Mouse (Mus musculus): ENCODE measurements around the gene Col4a2.
"Not testable (repeated sequence)": the region's sequence is repeated elsewhere in the genome, so short reads cannot be mapped to it uniquely, and the experiment has no call there.

Gene Col4a2

GRCm38 (mm10) chr8:11464707-11464964 lies 152.0 kb downstream of the Col4a2 start:
- DNase-seq: peak; percentile 88

- DNase-seq: peak; percentile 62
These were observed 153.0 kb downstream of the Col4a2 start for GRCm38 (mm10) chr8:11465619-11466018.

GRCm38 (mm10) chr8:11466528-11466927 lies 153.9 kb downstream of the Col4a2 start:
- DNase-seq: peak; percentile 71

DNA sequence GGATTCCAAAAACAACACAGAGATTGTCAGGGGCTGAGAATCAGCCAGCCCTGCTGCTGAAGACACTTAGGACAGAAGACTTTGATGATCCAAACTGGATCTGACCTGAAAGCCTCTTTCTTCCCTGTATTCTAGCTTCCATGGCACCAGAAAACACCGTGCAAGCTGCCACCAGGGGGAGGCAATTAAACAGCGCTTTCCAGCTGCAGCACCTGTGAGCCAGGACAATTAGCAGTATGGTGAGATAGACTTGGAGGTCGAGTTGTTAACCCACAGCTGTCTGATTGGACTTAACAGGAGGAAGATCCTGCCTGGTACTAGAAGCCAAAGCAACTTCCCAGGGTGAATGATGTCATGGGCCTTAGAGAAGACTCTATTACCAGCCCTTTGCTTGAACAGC lies 156.5 kb downstream of the Col4a2 start:
- peak; percentile 90 for DNase-seq

- no peak for DNase-seq
These were observed 158.1 kb downstream of the Col4a2 start for GRCm38 (mm10) chr8:11470694-11471093.

DNA sequence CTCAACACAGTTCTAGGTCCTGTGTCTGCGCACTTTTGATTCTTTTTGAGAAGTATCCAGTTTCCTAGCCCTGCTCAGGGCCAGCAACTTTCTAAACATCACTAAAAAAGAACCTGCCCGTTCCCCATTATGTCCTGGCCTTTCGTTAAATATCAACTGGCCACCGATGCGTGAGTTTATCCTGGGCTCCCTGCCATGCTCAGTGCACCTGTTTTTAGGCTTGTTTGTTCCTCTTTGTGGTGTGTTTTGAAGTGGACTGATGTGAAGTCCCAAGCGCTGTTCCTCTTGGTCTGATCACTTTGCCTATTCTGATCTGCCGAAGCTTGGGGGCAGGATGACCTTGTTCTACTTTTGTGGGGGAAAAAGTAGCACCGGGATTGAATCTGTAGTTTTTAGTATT lies 158.7 kb downstream of the Col4a2 start:
- DNase-seq: no peak

DNA sequence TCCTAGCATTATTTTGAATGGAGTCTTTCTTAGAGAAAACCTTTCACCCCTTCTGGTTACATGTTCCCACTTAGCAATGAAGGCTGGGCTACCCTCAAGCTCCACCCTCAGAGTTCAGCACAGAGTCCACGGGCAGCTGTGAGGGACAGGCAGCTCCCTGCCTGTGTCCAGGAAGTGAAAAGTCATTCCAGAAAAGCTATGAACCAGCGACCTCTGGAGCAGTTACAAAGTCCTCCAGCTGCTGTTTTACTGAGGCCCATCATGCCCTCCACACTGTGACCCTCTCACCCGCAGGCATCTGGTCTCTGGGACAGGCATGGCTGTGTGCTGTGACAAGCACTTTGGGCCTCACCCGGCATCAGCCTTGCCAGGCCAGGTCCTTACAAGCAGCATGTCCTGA lies 160.5 kb downstream of the Col4a2 start:
- DNase-seq: peak; percentile 96

GRCm38 (mm10) chr8:11475397-11475796 lies 162.8 kb downstream of the Col4a2 start:
- DNase-seq: peak; percentile 91

DNA sequence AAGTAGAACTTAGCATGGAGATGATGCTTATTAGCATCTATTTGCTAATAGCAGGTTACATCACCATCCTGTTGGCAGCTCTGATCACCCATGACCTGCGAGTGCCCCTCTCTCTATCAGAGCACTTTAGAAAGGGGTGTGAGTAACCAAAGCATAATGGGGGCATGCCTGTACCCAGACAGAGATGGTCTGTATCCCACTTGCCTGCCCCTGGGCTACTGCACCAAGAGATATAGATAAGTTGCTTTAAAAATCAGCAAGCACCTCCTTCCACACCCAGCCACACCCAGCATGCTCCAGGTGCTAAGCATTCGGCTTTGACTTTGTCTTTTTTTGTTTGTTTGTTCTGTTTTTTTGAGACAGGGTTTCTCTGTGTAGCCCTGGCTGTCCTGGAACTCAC lies 163.3 kb downstream of the Col4a2 start:
- DNase-seq: no peak

GRCm38 (mm10) chr8:11476338-11477177 lies 164.0 kb downstream of the Col4a2 start:
- peak; percentile 98 for DNase-seq

DNA sequence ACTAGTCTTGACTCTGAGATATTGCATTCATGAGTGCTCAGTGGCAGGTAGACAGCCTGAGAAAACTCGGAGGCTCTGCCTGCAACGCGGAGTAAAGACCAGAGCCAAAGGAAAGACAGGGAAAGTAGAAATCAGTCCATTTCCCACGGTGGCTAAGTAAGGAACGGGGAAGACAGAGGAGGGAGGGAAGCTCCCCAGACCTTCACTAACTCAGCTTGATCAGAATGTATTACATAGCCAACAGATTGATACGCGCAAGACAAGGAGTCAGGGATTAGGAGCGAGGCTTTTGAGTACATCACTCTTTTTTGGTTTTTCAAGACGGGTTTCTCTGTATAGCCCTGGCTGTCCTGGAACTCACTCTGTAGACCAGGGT lies 164.6 kb downstream of the Col4a2 start:
- DNase-seq: no peak

GRCm38 (mm10) chr8:11477811-11478761 lies 165.5 kb downstream of the Col4a2 start, which contains the start of gene Rab20:
Rab20 (minus strand) TSS chr8:11478710.
- DNase-seq: peak; percentile 98

DNA sequence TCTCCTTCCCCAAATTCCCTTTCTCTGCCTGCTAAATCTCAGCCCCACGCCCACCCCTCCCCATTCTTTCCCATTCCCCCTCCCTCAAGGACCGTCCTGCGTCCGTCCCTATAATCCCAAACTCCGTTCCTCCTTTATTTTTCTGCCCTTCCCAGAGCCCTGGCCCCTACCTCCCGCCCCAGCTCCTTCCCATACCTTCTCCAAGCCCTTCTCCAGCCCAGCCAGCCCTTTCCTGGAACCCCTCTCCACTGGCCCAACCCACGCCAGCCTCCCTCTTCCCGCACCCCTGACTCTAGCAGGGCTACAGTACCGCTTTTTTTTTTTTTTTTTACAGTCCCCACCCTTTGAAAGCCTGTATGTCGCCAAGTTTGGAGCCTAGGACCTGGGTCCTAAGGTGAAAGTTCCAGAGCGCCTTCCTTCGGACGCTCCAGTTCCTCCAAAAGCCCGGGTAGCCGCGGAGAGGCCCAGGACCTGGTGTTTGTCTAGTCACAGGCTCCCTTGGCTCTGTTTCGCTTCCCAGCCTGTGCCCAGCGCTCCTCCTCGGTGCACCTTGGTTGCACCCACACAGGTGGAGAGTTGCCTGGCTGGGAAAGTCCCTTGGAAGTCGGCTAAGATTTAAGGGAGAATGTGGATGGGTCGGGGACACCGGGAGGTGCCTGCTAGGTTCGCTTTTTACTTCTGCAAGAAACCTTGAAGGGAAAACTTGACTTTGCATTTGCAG lies 166.4 kb downstream of the Col4a2 start:
- DNase-seq: peak; percentile 90

DNA sequence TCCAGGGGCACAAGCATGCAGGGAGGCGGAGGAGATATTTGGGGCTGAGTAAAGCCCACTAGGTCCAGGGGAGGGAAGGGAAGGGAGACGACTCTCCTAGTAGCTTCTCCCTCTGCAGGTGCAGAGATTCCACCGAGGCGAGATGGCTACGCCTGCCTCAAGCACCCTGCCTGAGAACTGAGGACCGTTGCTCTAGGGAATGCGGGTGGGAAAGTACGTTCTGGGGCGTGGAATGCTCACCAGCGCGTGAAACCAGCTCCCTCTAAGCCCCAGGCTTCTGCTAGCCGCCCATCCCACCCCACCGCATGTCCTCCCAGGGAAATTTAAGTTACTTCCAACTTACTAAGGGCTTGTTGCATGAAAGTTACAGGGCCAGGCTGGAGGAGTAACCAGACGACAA lies 167.0 kb downstream of the Col4a2 start:
- DNase-seq: no peak

- DNase-seq: no peak
These were observed 169.3 kb downstream of the Col4a2 start for GRCm38 (mm10) chr8:11481876-11482275.

- DNase-seq: peak; percentile 89
These were observed 169.9 kb downstream of the Col4a2 start for GRCm38 (mm10) chr8:11482537-11482936.

GRCm38 (mm10) chr8:11486142-11486541 lies 173.5 kb downstream of the Col4a2 start:
- peak; percentile 94 for DNase-seq

DNA sequence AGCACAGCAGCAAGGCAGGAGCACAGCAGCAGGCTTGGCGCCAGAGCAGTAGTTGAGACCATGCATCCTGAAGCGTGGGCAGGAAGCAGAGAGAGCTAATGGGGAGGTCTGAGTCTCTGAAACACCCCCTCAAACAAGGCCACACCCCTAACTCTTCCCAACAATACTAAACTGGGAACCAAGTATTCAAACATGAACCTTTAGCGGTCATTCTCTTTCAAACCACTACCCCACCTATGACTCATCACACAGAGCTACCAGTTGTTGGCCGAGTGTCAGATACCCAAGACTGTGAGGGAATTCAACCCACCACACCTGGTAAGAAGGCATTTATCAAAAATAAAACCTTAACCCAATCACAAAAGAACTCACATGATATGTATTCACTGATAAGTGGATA lies 174.6 kb downstream of the Col4a2 start:
- peak; percentile 81 for DNase-seq

- DNase-seq: not testable (repeated sequence)
These were observed 179.7 kb downstream of the Col4a2 start for GRCm38 (mm10) chr8:11492340-11492739.

DNA sequence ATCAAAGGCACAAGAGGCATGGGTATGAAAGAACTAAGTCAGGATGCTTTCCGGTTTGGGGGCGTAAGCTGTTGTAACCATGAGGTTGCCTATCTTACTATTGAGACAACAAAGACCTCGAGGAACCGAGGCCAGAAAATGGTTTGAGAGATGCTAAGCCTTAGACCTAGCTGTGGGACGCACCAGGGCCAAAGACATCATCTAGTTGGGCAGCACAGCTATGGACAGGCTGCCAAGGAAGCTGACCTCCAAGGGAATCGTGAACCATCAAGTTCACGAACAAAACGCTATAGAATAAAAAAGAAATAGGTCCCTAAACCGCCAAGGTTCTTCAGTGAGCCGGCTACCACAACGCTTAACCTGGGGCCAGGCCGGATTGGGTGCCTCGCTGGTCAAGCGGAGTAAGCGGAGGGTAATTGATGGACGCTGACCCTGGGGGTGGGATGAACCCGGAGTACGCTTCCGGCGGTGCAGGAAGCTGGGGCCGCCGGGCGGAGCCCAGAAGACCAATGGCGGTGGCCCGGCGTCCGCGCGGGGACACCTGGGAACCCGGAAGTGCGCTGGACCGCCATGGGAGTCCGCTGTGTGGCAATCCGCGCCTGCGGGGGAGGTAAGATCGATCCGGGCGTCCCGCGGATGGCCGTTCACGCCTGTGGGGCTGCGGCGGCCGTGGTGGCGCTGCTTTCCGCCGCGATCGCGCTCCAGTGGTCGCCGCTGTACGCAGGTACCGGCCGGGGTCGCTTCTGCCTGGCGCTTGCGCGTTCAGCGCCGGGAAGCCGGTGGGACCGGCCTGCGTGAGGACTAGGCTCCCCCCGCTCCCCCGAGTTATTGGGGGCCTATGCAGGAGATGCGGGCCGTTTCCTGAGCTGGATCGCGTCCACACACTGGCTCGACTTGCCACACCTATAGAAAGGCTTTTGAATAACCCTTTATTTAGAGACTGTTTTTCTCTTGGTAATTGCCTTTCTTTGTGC lies 184.7 kb downstream of the Col4a2 start, which contains the start of gene Naxd:
Gene Naxd (plus strand): TSS at position 490 of the 974 bp plus-strand sequence.
- peak; percentile 99 for DNase-seq

- no peak for DNase-seq
These were observed 185.7 kb downstream of the Col4a2 start for GRCm38 (mm10) chr8:11498281-11498680.

All from heart, adult 11 months (tissue).